Mouse (Mus musculus) ovary, postnatal 10 days (tissue): ENCODE results near the gene Bcl2.

Source experiments
- DNase-seq: peaks from one replicate; pipeline ENCODE4 v3.0.0; 2022; ENCODE audit warnings: low spot score

Bcl2 gene

DNA sequence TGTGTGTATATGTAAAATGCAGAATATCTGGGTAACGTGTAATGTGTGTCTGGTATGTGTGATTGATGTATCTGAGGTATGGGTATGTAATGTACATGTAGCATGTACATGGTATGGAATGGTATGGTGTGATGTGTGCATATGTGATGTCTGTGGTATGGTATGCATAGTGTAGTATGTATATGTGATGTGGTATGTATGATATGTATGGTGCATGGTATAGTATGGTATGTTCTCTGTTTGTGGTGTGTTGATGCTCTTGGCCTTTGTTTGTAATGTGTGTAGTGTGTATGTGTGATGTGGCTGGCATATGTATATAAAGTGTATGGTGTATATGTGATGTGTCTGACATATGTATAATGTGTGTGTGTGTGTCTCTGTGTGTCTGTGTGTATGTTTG lies 206.5 kb downstream of the Bcl2 start:
- no peak for DNase-seq

DNA sequence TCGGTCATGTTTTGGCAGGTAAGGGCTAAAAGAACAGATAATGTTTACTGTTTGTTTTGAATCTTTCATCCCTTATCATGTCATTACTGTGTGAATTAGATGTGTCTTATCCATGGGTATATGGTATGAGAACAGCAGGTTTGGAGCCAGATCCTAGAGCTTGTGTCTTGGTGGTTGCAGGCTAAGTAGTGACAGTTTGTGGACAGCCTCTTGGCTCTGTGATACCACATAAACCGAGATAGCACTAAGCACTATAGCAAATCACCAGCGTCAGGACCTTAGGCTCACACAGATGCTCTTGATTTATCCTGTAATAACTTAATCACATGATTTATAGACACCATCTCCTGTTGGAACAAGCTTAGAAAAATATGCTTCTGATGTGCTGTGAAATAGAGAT lies 210.2 kb downstream of the Bcl2 start:
- DNase-seq: no peak

DNA sequence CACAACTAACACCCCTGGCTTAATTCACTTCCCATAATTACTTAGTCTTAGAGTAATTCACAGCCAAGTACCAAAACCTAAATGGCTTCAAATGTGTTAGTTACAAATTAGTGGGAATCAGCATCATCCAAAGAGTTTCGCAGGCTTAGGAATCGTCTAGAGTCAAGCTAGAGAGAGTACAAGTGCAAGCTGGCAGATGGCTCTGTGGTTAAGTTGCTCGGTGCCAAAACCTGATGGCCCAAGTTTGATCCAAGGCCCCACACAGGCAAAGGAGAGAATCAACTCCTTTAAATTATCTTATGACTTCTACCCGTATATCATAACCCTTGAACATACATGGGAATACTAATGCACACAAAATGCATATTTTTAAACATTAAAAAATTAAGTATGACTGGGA lies 210.7 kb downstream of the Bcl2 start:
- no peak for DNase-seq

DNA sequence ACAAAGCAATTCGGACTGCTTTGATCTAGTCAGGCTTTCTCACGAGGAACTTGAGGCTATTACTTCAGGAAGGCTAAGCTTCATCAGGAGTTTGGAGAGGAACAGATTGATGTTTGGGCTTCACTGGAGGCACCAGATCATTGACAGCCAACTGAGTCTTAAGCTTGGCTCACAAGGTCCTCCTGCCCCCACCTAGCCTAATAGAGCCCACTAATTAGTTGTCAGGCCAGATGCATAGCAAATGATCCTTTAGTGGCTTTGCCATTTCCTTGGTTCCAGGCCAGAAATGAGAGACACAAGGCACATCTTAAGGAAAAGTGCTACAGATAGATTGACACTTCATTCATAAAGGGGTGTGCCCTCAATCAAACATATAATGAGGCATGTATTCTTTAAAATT lies 216.1 kb downstream of the Bcl2 start:
- no peak for DNase-seq
